Mouse (Mus musculus) stomach, postnatal 0 days (tissue): Measurements from ENCODE around the gene Aldh3b3.

Experiments used
- CTCF ChIP-seq: IDR thresholded peaks from 2 replicates; pipeline ENCODE4 v1.5.1; 2016; ENCODE audit warnings: antibody characterized with exemption, low read depth, mild to moderate bottlenecking, moderate library complexity
- EP300 ChIP-seq: optimal IDR thresholded peaks from 2 replicates; pipeline ENCODE3; 2016; ENCODE audit warnings: antibody characterized with exemption

- TF ChIP-seq CTCF = no peak
- no peak for TF ChIP-seq EP300
Observed at GRCm38 (mm10) chr19:3975866-3976265, 17.4 kb downstream of the Aldh3b3 start.
